Mouse (Mus musculus) effector memory CD4-positive, alpha-beta T cell, adult 7 months (primary cell): ENCODE data around the gene Mars2. TPM values are rescaled to one million over a fixed set of nuclear protein-coding genes. Genes with fewer than 3 reads are reported as not detected.

ENCODE experiments used
- polyA plus RNA-seq: library from polyadenylated mRNA; unstranded; fragments of 100-300 nt; shearing (Covaris generic); gene quantifications from one replicate; pipeline ENCODE4 v1.2.1, GENCODE M21; 2017

The Mars2 gene
- 2.1 TPM for polyA plus RNA-seq

DNA sequence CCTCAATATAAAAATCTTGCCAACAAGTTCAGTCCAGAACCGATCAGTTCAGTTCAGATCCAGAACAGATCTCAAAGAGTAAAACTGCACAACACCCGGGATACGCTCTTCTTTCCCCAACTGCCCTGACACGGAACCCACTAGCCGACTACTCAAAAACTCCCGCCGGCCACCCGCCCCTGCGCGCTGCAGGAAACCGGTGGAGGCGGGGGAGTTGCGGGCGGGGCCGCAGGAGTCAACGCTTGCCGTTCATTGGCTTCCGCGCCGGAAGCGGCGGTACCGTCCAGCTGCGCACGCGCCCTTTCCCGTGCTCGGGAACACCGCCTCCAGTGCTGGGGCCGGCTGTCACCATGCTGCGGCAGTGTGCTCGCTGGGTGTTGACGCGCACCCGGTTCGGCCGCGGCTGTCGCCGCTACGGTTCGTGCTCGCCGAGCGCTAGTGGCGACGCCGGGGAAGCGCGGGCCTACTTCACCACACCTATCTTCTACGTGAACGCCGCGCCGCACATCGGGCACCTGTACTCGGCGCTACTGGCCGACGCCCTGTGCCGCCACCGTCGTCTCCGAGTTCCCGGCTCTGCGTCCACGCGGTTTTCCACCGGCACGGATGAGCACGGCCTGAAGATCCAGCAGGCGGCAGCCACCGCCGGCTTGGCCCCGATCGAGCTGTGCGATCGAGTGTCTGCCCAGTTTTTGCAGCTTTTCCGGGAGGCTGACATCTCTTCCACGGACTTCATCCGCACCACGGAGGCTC lies at the start of gene Mars2:
Gene Mars2 (plus strand): TSS at position 288 of the 753 bp plus-strand sequence.

GRCm38 (mm10) chr1:55226011-55226857 lies 10.7 kb upstream of the Mars2 start, which contains the start of gene Rftn2:
Rftn2 (minus strand) TSS chr1:55226782.

Other genes with a start within 250 kb of the Mars2 start
- 632 TPM for gene Sf3b1, start 209.7 kb upstream of the Mars2 start, polyA plus RNA-seq
- 294 TPM for gene Coq10b, start 184.4 kb upstream of the Mars2 start, polyA plus RNA-seq
- gene Hspe1, start 149.0 kb upstream of the Mars2 start, polyA plus RNA-seq = 226 TPM
- gene Hspd1, start 148.9 kb upstream of the Mars2 start, polyA plus RNA-seq = 155 TPM
- gene Mob4, start 105.9 kb upstream of the Mars2 start, polyA plus RNA-seq = 120 TPM
- gene Rftn2, start 10.4 kb upstream of the Mars2 start, polyA plus RNA-seq = 2.7 TPM
- gene Boll, start 126.3 kb downstream of the Mars2 start, polyA plus RNA-seq = 7.3 TPM
- gene Plcl1, start 168.7 kb downstream of the Mars2 start, polyA plus RNA-seq = 1.4 TPM